Mouse (Mus musculus): ENCODE measurements around the gene Frmd4b. TPM values are rescaled to one million over a fixed set of nuclear protein-coding genes. Genes with fewer than 3 reads are reported as not detected.

Frmd4b gene
- polyA plus RNA-seq, 1 experiment from 2014 or later, result 27.1 TPM

- Histone ChIP-seq H3K9me3 (no peaks in the 10 kb centered on the region), H3K36me3 (no peaks in the 10 kb centered on the region), H3K27me3 (no peaks in the 10 kb centered on the region), H3K9ac (replicated peaks) (no peak overlapping the region), H3K4me1 (replicated peaks) (peaks cover 40% of the 10 kb centered on the region), H3K4me2 (replicated peaks) (no peak overlapping the region), H3K4me3 (replicated peaks) (no peak overlapping the region), H3K27ac (no peak overlapping the region)
- 85% methylated on average over 7 of the region's 7 CpGs for WGBS
- no peak for ATAC-seq
Measured at GRCm38 (mm10) chr6:97578210-97578609, 39.1 kb downstream of the Frmd4b start.

- Histone ChIP-seq H3K27me3 (no peaks in the 10 kb centered on the region), H3K4me1 (replicated peaks) (peaks cover 32% of the 10 kb centered on the region), H3K4me2 (replicated peaks) (no peak overlapping the region), H3K9me3 (no peaks in the 10 kb centered on the region), H3K4me3 (replicated peaks) (no peak overlapping the region), H3K36me3 (no peaks in the 10 kb centered on the region), H3K27ac (peak overlapping the region; percentile 67), H3K9ac (replicated peaks) (no peak overlapping the region)
- ATAC-seq, result 0 out of 2 replicates have a peak, but pooled peaks have one; percentile 41
- WGBS, result 60% methylated on average over 4 of the region's 4 CpGs
Measured at GRCm38 (mm10) chr6:97577349-97577748, 40.0 kb downstream of the Frmd4b start.

- peaks cover 32% of the 10 kb centered on the region for H3K4me1 ChIP-seq (replicated peaks)
- peak; percentile 93 for ATAC-seq
- H3K4me3 ChIP-seq (replicated peaks), result no peak overlapping the region
- H3K27ac ChIP-seq, result peak overlapping the region; percentile 67
- H3K9me3 ChIP-seq, result no peaks in the 10 kb centered on the region
- H3K4me2 ChIP-seq (replicated peaks), result no peak overlapping the region; the same call in 1 of the 2 replicates
- 20% methylated on average over 7 of the region's 7 CpGs for WGBS
- no peaks in the 10 kb centered on the region for H3K27me3 ChIP-seq
- H3K36me3 ChIP-seq, result no peaks in the 10 kb centered on the region
- no peak overlapping the region for H3K9ac ChIP-seq (replicated peaks)
Measured at GRCm38 (mm10) chr6:97576565-97577346, 40.6 kb downstream of the Frmd4b start.

- no peak overlapping the region for H3K9ac ChIP-seq (replicated peaks)
- no peak overlapping the region for H3K4me2 ChIP-seq (replicated peaks)
- no peaks in the 10 kb centered on the region for H3K27me3 ChIP-seq
- H3K36me3 ChIP-seq, result no peaks in the 10 kb centered on the region
- no peak overlapping the region for H3K4me3 ChIP-seq (replicated peaks)
- peaks cover 32% of the 10 kb centered on the region for H3K4me1 ChIP-seq (replicated peaks)
- 81% methylated on average over 7 of the region's 7 CpGs for WGBS
- no peak for ATAC-seq
- H3K27ac ChIP-seq, result peak overlapping the region; percentile 67; the same call in 1 of the 2 replicates
- H3K9me3 ChIP-seq, result no peaks in the 10 kb centered on the region
Measured at GRCm38 (mm10) chr6:97576096-97576495, 41.2 kb downstream of the Frmd4b start.

GRCm38 (mm10) chr6:97574973-97575372, 42.4 kb downstream of the Frmd4b start:
- WGBS, result 91% methylated on average over 5 of the region's 5 CpGs
- H3K4me3 ChIP-seq (replicated peaks), result no peak overlapping the region
- H3K27ac ChIP-seq, result no peak overlapping the region
- no peak overlapping the region for H3K9ac ChIP-seq (replicated peaks)
- H3K4me2 ChIP-seq (replicated peaks), result no peak overlapping the region
- no peaks in the 10 kb centered on the region for H3K27me3 ChIP-seq
- H3K9me3 ChIP-seq, result no peaks in the 10 kb centered on the region
- ATAC-seq, result no peak
- H3K4me1 ChIP-seq (replicated peaks), result peaks cover 32% of the 10 kb centered on the region
- no peaks in the 10 kb centered on the region for H3K36me3 ChIP-seq

- no peak overlapping the region for H3K4me2 ChIP-seq (replicated peaks)
- 91% methylated on average over 5 of the region's 5 CpGs for WGBS
- H3K27me3 ChIP-seq, result no peaks in the 10 kb centered on the region
- H3K4me1 ChIP-seq (replicated peaks), result peaks cover 15% of the 10 kb centered on the region
- no peak for ATAC-seq
- H3K9me3 ChIP-seq, result no peaks in the 10 kb centered on the region
- H3K36me3 ChIP-seq, result no peaks in the 10 kb centered on the region
- no peak overlapping the region for H3K9ac ChIP-seq (replicated peaks)
- H3K27ac ChIP-seq, result no peak overlapping the region
- H3K4me3 ChIP-seq (replicated peaks), result no peak overlapping the region
Measured at GRCm38 (mm10) chr6:97572226-97572625, 45.1 kb downstream of the Frmd4b start.

GRCm38 (mm10) chr6:97568538-97568937, 48.8 kb downstream of the Frmd4b start:
- no peaks in the 10 kb centered on the region for H3K27me3 ChIP-seq
- H3K9me3 ChIP-seq, result no peaks in the 10 kb centered on the region
- no peak for ATAC-seq
- no peak overlapping the region for H3K9ac ChIP-seq (replicated peaks)
- WGBS, result 77% methylated on average over 6 of the region's 6 CpGs
- H3K4me1 ChIP-seq (replicated peaks), result peaks cover 15% of the 10 kb centered on the region
- H3K4me3 ChIP-seq (replicated peaks), result no peak overlapping the region
- H3K36me3 ChIP-seq, result no peaks in the 10 kb centered on the region
- H3K27ac ChIP-seq, result no peak overlapping the region
- H3K4me2 ChIP-seq (replicated peaks), result no peak overlapping the region

GRCm38 (mm10) chr6:97566746-97567145, 50.6 kb downstream of the Frmd4b start:
- 0 out of 2 replicates have a peak, but pooled peaks have one; percentile 43 for ATAC-seq
- Histone ChIP-seq H3K4me2 (replicated peaks) (no peak overlapping the region), H3K9me3 (no peaks in the 10 kb centered on the region), H3K27me3 (no peaks in the 10 kb centered on the region), H3K27ac (no peak overlapping the region), H3K36me3 (no peaks in the 10 kb centered on the region), H3K4me3 (replicated peaks) (no peak overlapping the region), H3K9ac (replicated peaks) (no peak overlapping the region), H3K4me1 (replicated peaks) (peaks cover 15% of the 10 kb centered on the region)
- WGBS, result 40% methylated on average over 4 of the region's 4 CpGs

- H3K27me3 ChIP-seq, result no peaks in the 10 kb centered on the region
- peaks cover 32% of the 10 kb centered on the region for H3K4me1 ChIP-seq (replicated peaks)
- no peak overlapping the region for H3K27ac ChIP-seq
- WGBS, result 72% methylated on average over 8 of the region's 8 CpGs
- H3K4me3 ChIP-seq (replicated peaks), result no peak overlapping the region
- no peak overlapping the region for H3K4me2 ChIP-seq (replicated peaks)
- H3K9ac ChIP-seq (replicated peaks), result no peak overlapping the region
- no peaks in the 10 kb centered on the region for H3K9me3 ChIP-seq
- ATAC-seq, result no peak
- no peaks in the 10 kb centered on the region for H3K36me3 ChIP-seq
Measured at GRCm38 (mm10) chr6:97557147-97557546, 60.2 kb downstream of the Frmd4b start.

GRCm38 (mm10) chr6:97555637-97556036, 61.7 kb downstream of the Frmd4b start:
- no peak overlapping the region for H3K27ac ChIP-seq
- no peaks in the 10 kb centered on the region for H3K36me3 ChIP-seq
- 96% methylated on average over 7 of the region's 7 CpGs for WGBS
- H3K9ac ChIP-seq (replicated peaks), result no peak overlapping the region
- ATAC-seq, result no peak
- no peaks in the 10 kb centered on the region for H3K27me3 ChIP-seq
- no peak overlapping the region for H3K4me3 ChIP-seq (replicated peaks)
- no peak overlapping the region for H3K4me2 ChIP-seq (replicated peaks)
- H3K9me3 ChIP-seq, result no peaks in the 10 kb centered on the region
- H3K4me1 ChIP-seq (replicated peaks), result peaks cover 37% of the 10 kb centered on the region

GRCm38 (mm10) chr6:97553431-97553830, 63.9 kb downstream of the Frmd4b start:
- Histone ChIP-seq H3K36me3 (no peaks in the 10 kb centered on the region), H3K4me3 (replicated peaks) (no peak overlapping the region), H3K4me2 (replicated peaks) (no peak overlapping the region), H3K9ac (replicated peaks) (no peak overlapping the region), H3K27ac (0 out of 2 replicates have a peak overlapping the region, but pooled peaks have one; percentile 45), H3K9me3 (no peaks in the 10 kb centered on the region), H3K27me3 (no peaks in the 10 kb centered on the region), H3K4me1 (replicated peaks) (peaks cover 39% of the 10 kb centered on the region)
- 66% methylated on average over 4 of the region's 4 CpGs for WGBS
- no peak for ATAC-seq

- Histone ChIP-seq H3K9me3 (0 out of 2 replicates have a peak, but pooled peaks cover under 1% of the 10 kb centered on the region), H3K36me3 (no peaks in the 10 kb centered on the region), H3K27ac (peak overlapping the region; percentile 45; the same call in 1 of the 2 replicates), H3K27me3 (no peaks in the 10 kb centered on the region), H3K4me3 (replicated peaks) (no peak overlapping the region), H3K4me2 (replicated peaks) (no peak overlapping the region), H3K9ac (replicated peaks) (no peak overlapping the region), H3K4me1 (replicated peaks) (peaks cover 39% of the 10 kb centered on the region)
- ATAC-seq, result no peak
- WGBS, result 68% methylated on average over 3 of the region's 3 CpGs
Measured at GRCm38 (mm10) chr6:97552573-97552972, 64.8 kb downstream of the Frmd4b start.

All from midbrain, embryonic 13.5 days (tissue).